Mouse (Mus musculus) adipocyte (in vitro differentiated cells): ENCODE data around the gene Ube2o.

Source experiments
- DNase-seq: peaks from one replicate; pipeline ENCODE4 v3.0.0-alpha.2; 2016; ENCODE audit warnings: low spot score

Gene Ube2o

GRCm38 (mm10) chr11:116543110-116543509 lies 38.1 kb downstream of the Ube2o start:
- DNase-seq, result peak; percentile 45

GRCm38 (mm10) chr11:116541183-116541582 lies 40.1 kb downstream of the Ube2o start:
- no peak for DNase-seq

GRCm38 (mm10) chr11:116538142-116538735 lies 43.0 kb downstream of the Ube2o start:
- no peak for DNase-seq

- no peak for DNase-seq
These were observed 43.9 kb downstream of the Ube2o start for GRCm38 (mm10) chr11:116537388-116537787.

GRCm38 (mm10) chr11:116536685-116537084 lies 44.6 kb downstream of the Ube2o start:
- no peak for DNase-seq

- DNase-seq, result peak; percentile 88
These were observed 46.9 kb downstream of the Ube2o start for GRCm38 (mm10) chr11:116534154-116534865.

GRCm38 (mm10) chr11:116533341-116534153 lies 47.7 kb downstream of the Ube2o start:
- peak; percentile 35 for DNase-seq

- DNase-seq, result peak; percentile 60
These were observed 48.4 kb downstream of the Ube2o start for GRCm38 (mm10) chr11:116532810-116533338.

- DNase-seq, result no peak
These were observed 48.9 kb downstream of the Ube2o start for GRCm38 (mm10) chr11:116532262-116532809.

GRCm38 (mm10) chr11:116531371-116532191 lies 49.7 kb downstream of the Ube2o start:
- no peak for DNase-seq

GRCm38 (mm10) chr11:116530187-116531147 lies 50.8 kb downstream of the Ube2o start, which contains the start of gene Sphk1:
Sphk1 (plus strand) TSS chr11:116530925.
- no peak for DNase-seq

- no peak for DNase-seq
These were observed 52.5 kb downstream of the Ube2o start for GRCm38 (mm10) chr11:116528636-116529320.

- DNase-seq, result peak; percentile 59
These were observed 57.5 kb downstream of the Ube2o start for GRCm38 (mm10) chr11:116523699-116524189.

GRCm38 (mm10) chr11:116522886-116523698 lies 58.2 kb downstream of the Ube2o start:
- no peak for DNase-seq

GRCm38 (mm10) chr11:116522046-116522445 lies 59.2 kb downstream of the Ube2o start:
- no peak for DNase-seq

GRCm38 (mm10) chr11:116521143-116521542 lies 60.1 kb downstream of the Ube2o start:
- DNase-seq, result no peak

- DNase-seq, result peak; percentile 80
These were observed 62.8 kb downstream of the Ube2o start for GRCm38 (mm10) chr11:116518482-116518881.

GRCm38 (mm10) chr11:116515330-116516020 lies 65.8 kb downstream of the Ube2o start:
- DNase-seq, result no peak
